Mouse (Mus musculus): ENCODE data around the gene Rbm42. TPM values are rescaled to one million over a fixed set of nuclear protein-coding genes. Genes with fewer than 3 reads are reported as not detected.

Gene Rbm42
- polyA plus RNA-seq, 1 experiment from 2014 or later, result 138 TPM

DNA sequence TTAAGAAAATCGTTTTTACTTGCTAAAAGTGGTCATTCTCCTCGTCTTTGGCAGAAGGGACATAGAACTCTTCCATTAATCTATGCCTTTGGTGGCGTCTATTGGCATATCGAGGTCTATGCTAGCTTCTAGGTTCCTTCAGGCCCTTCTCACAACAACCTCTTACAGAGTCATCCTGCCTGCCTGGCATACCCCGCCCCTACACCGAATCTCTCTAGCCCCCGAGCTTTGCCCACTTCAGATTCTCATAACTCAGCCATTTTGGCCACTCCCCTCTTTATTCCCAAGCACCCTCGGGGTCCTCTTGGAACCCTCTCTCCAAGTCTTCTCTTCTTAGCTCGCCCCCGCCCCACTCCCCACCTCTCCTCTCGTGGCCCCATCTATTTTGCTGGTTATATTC, 15.2 kb upstream of the Rbm42 start:
- H3K9ac ChIP-seq (ENCODE audit: low read length), result peak overlapping the region; percentile 54
- H3K36me3 ChIP-seq (ENCODE audit: control insufficient read depth, insufficient read depth, low read length), result peaks cover 5% of the 10 kb centered on the region
- ATAC-seq (ENCODE audit: low FRiP score) (peak; percentile 45), DNase-seq (ENCODE audit: low spot score, missing footprints) (no peak)
- H3K9me3 ChIP-seq (ENCODE audit: control insufficient read depth, low read length), result no peaks in the 10 kb centered on the region
- peaks cover 6% of the 10 kb centered on the region; the same call in 1 of the 2 replicates for H3K4me1 ChIP-seq (ENCODE audit: control insufficient read depth, insufficient read depth, low read length)
- peak overlapping the region; percentile 57 for H3K4me3 ChIP-seq (ENCODE audit: low read depth, low read length)
- no peak overlapping the region for H3K27ac ChIP-seq (ENCODE audit: low read depth, low read length)
- H3K27me3 ChIP-seq (ENCODE audit: control insufficient read depth, insufficient read depth, low read length), result no peaks in the 10 kb centered on the region
- peak overlapping the region; percentile 78 for H3K4me2 ChIP-seq
- WGBS, result 5% methylated on average over 11 of the region's 11 CpGs

DNA sequence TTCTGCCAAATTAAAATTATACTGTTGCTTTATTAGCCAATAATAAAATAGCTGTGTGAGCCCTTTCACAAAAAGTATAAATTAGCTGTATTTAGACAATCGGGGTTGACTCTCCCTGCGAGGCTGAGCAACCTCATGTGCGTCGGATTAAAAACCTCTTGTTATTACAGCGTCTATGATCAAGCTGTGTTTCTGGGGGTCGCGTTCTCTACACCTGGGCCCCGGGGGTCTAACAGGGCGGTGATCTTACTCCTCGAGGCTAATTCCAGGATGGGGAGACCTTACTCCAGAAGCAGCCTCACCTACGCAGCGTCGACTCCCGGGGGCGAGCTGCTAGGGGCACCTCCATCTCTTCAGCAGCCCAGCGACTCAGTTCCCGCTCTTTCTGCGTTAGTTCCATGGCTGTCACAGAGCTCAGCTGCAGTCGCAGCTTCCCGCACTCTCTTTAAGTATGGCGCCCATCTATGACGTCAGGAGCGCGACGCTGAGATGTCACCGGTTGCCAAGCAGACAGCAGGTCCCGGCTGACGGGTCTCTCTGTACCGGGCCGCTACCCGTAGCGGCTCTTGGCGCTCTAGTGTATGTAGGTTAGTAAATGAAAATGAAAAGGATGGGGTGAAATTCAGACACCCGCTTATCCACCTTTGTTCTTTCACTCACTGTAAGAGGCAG, 14.5 kb upstream of the Rbm42 start, which contains the start of gene Haus5:
Gene Haus5, minus strand, starts transcription at position 466 of the 672 bp plus-strand sequence.
- no peaks in the 10 kb centered on the region for H3K27me3 ChIP-seq (ENCODE audit: control insufficient read depth, insufficient read depth, low read length)
- peaks cover 6% of the 10 kb centered on the region; the same call in 1 of the 2 replicates for H3K4me1 ChIP-seq (ENCODE audit: control insufficient read depth, insufficient read depth, low read length)
- peaks cover 10% of the 10 kb centered on the region for H3K36me3 ChIP-seq (ENCODE audit: control insufficient read depth, insufficient read depth, low read length)
- DNase-seq (ENCODE audit: low spot score, missing footprints) (peak; percentile 99), ATAC-seq (ENCODE audit: low FRiP score) (peak; percentile 95)
- peak within 1 kb of the TSS; percentile 78 for H3K4me2 ChIP-seq
- peak within 1 kb of the TSS; percentile 57 for H3K4me3 ChIP-seq (ENCODE audit: low read depth, low read length)
- H3K9ac ChIP-seq (ENCODE audit: low read length), result peak within 1 kb of the TSS; percentile 54
- WGBS, result under 1% methylated on average over 34 of the region's 34 CpGs
- no peaks in the 10 kb centered on the region for H3K9me3 ChIP-seq (ENCODE audit: control insufficient read depth, low read length)
- no peak within 1 kb of the TSS for H3K27ac ChIP-seq (ENCODE audit: low read depth, low read length)

DNA sequence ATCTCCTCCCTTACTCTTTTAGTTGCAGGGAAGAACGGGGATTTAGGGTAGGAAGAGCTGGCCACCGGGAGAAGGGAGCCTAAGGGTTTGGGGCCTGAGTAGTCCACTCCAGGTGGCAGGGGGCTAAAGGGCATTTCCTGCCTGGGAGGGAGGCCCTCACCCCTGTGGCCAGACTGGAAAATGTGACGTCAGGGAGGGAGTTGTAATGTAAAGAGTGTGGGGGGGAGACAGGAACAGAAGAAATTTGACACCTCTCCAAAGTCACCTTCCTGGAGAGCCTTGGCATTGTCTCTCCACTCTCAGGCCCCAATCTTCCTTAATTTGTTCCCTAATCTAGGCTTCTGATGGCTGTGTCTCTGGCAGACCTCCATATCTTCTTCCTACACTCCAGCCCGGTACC, 11.0 kb downstream of the Rbm42 start:
- Histone ChIP-seq H3K27ac (ENCODE audit: low read depth, low read length) (no peak overlapping the region), H3K4me3 (ENCODE audit: low read depth, low read length) (no peak overlapping the region), H3K9ac (ENCODE audit: low read length) (no peak overlapping the region), H3K4me1 (ENCODE audit: control insufficient read depth, insufficient read depth, low read length) (0 out of 2 replicates have a peak, but pooled peaks cover 4% of the 10 kb centered on the region), H3K36me3 (ENCODE audit: control insufficient read depth, insufficient read depth, low read length) (peaks cover 13% of the 10 kb centered on the region), H3K27me3 (ENCODE audit: control insufficient read depth, insufficient read depth, low read length) (peaks cover 25% of the 10 kb centered on the region), H3K9me3 (ENCODE audit: control insufficient read depth, low read length) (no peaks in the 10 kb centered on the region), H3K4me2 (no peak overlapping the region)
- WGBS, result 30% methylated on average over 4 of the region's 4 CpGs
- ATAC-seq (ENCODE audit: low FRiP score) (no peak), DNase-seq (ENCODE audit: low spot score, missing footprints) (no peak)

DNA sequence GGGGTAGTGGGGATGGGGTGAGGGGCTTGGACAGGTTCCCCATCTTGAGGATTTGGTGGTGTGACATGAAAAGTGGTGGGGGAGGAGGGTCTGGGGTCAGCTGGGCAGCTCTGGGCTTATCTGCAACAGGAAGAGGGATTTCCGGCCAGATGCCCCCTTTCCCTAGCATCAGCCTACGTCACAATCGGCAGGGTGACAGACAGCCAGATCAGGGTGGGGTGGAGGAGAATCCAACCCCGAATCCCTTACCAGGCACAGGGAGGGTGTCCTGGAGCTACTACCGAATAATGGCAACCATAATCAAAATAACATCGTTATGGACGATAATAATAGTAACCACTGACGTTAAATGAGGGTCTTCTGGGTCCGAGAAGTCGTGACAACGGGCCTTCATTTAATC, 13.7 kb downstream of the Rbm42 start:
- Histone ChIP-seq H3K9me3 (ENCODE audit: control insufficient read depth, low read length) (no peaks in the 10 kb centered on the region), H3K9ac (ENCODE audit: low read length) (no peak overlapping the region), H3K4me2 (no peak overlapping the region), H3K36me3 (ENCODE audit: control insufficient read depth, insufficient read depth, low read length) (peaks cover under 1% of the 10 kb centered on the region; the same call in 1 of the 2 replicates), H3K27ac (ENCODE audit: low read depth, low read length) (no peak overlapping the region), H3K4me1 (ENCODE audit: control insufficient read depth, insufficient read depth, low read length) (0 out of 2 replicates have a peak, but pooled peaks cover 4% of the 10 kb centered on the region), H3K27me3 (ENCODE audit: control insufficient read depth, insufficient read depth, low read length) (peaks cover 44% of the 10 kb centered on the region), H3K4me3 (ENCODE audit: low read depth, low read length) (no peak overlapping the region)
- DNase-seq (ENCODE audit: low spot score, missing footprints) (peak; percentile 86), ATAC-seq (ENCODE audit: low FRiP score) (no peak)
- 23% methylated on average over 11 of the region's 11 CpGs for WGBS

- Histone ChIP-seq H3K36me3 (ENCODE audit: control insufficient read depth, insufficient read depth, low read length) (no peaks in the 10 kb centered on the region), H3K4me2 (peak within 1 kb of the TSS; percentile 16), H3K4me1 (ENCODE audit: control insufficient read depth, insufficient read depth, low read length) (0 out of 2 replicates have a peak, but pooled peaks cover 4% of the 10 kb centered on the region), H3K27me3 (ENCODE audit: control insufficient read depth, insufficient read depth, low read length) (peaks cover 46% of the 10 kb centered on the region), H3K9me3 (ENCODE audit: control insufficient read depth, low read length) (no peaks in the 10 kb centered on the region), H3K4me3 (ENCODE audit: low read depth, low read length) (0 out of 2 replicates have a peak within 1 kb of the TSS, but pooled peaks have one; percentile 10), H3K9ac (ENCODE audit: low read length) (no peak within 1 kb of the TSS), H3K27ac (ENCODE audit: low read depth, low read length) (no peak within 1 kb of the TSS)
- no peak for DNase-seq (ENCODE audit: low spot score, missing footprints)
- no peak for ATAC-seq (ENCODE audit: low FRiP score)
- 3% methylated on average over 5 of the region's 5 CpGs for WGBS
Measured at GRCm38 (mm10) chr7:30635752-30636151, 14.4 kb downstream of the Rbm42 start, which contains the start of gene Etv2. TSS of gene Etv2 (minus strand) at chr7:30635852.

DNA sequence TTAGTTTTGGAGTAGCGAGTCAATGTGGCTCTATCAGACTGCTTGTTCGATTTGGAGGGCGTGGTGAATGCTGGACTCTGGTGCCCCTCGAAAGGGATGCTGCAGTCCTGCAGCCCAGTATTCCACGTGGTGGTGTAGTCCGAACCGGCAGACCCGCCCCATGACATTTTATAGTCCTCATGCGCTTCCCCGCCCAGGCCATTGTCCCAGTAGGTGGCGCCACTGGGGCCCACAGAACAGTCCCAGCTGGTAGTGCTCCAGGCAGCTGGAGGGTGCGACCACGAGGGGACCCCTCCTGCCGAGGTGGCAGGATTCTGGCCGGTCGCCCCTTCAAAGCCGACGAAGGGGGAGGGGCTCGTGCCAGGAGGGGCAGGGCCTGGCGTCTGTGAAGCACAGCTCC, 15.5 kb downstream of the Rbm42 start:
- H3K4me2 ChIP-seq, result peak overlapping the region; percentile 16
- no peak overlapping the region for H3K27ac ChIP-seq (ENCODE audit: low read depth, low read length)
- ATAC-seq (ENCODE audit: low FRiP score) (peak; percentile 73), DNase-seq (ENCODE audit: low spot score, missing footprints) (peak; percentile 96)
- H3K4me3 ChIP-seq (ENCODE audit: low read depth, low read length), result 0 out of 2 replicates have a peak overlapping the region, but pooled peaks have one; percentile 10
- H3K27me3 ChIP-seq (ENCODE audit: control insufficient read depth, insufficient read depth, low read length), result peaks cover 46% of the 10 kb centered on the region
- no peak overlapping the region for H3K9ac ChIP-seq (ENCODE audit: low read length)
- WGBS, result 0% methylated on average over 20 of the region's 20 CpGs
- H3K4me1 ChIP-seq (ENCODE audit: control insufficient read depth, insufficient read depth, low read length), result 0 out of 2 replicates have a peak, but pooled peaks cover 4% of the 10 kb centered on the region
- H3K9me3 ChIP-seq (ENCODE audit: control insufficient read depth, low read length), result no peaks in the 10 kb centered on the region
- H3K36me3 ChIP-seq (ENCODE audit: control insufficient read depth, insufficient read depth, low read length), result no peaks in the 10 kb centered on the region

DNA sequence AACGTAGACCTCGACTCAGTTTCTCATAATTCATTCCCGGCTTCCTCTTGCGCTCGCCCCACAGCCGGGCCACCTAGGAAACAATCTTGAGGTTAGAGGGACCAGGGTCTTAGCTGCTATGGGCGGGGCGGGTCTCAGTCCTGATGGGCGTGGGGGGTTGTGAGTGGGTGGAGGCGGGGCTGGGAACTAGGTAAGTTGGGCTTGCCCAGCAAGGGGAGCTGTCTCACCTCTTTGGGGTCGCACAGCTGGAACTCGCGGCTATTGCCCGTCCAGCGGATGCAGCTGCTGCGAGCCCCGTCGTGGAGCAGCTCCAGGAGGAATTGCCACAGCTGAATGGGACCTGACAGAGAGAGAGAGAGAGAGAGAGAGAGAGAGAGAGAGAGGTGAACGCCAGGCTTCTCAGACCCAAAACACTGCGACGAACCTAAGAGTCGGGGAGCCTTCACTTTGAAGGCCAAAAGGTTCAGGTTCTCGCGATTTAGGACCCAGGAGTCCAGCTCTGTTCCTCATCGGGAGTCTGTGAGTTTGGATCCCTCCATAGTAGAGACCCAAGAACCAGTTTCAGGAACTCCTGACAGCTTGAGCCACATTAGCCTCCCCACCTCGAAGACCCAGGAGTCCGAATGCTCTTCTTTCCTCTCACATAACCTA, 16.2 kb downstream of the Rbm42 start:
- 6% methylated on average over 27 of the region's 27 CpGs for WGBS
- peaks cover 48% of the 10 kb centered on the region for H3K27me3 ChIP-seq (ENCODE audit: control insufficient read depth, insufficient read depth, low read length)

GRCm38 (mm10) chr7:30629013-30629412, 21.1 kb downstream of the Rbm42 start:
- no peak for ATAC-seq (ENCODE audit: low FRiP score)
- H3K9me3 ChIP-seq (ENCODE audit: control insufficient read depth, low read length), result no peaks in the 10 kb centered on the region
- peaks cover 6% of the 10 kb centered on the region for H3K4me1 ChIP-seq (ENCODE audit: control insufficient read depth, insufficient read depth, low read length)
- H3K4me2 ChIP-seq, result no peak overlapping the region
- no peak overlapping the region for H3K9ac ChIP-seq (ENCODE audit: low read length)
- H3K36me3 ChIP-seq (ENCODE audit: control insufficient read depth, insufficient read depth, low read length), result no peaks in the 10 kb centered on the region
- no peak for DNase-seq (ENCODE audit: low spot score, missing footprints)
- H3K27ac ChIP-seq (ENCODE audit: low read depth, low read length), result no peak overlapping the region
- H3K4me3 ChIP-seq (ENCODE audit: low read depth, low read length), result no peak overlapping the region
- H3K27me3 ChIP-seq (ENCODE audit: control insufficient read depth, insufficient read depth, low read length), result peaks cover 23% of the 10 kb centered on the region

More for the DNA sequence above, 16.2 kb downstream of the Rbm42 start:
- ATAC-seq (ENCODE audit: low FRiP score) (no peak; the same call in 1 of the 2 replicates), DNase-seq (ENCODE audit: low spot score, missing footprints) (peak; percentile 85)
- Histone ChIP-seq H3K4me2 (no peak overlapping the region), H3K27ac (ENCODE audit: low read depth, low read length) (no peak overlapping the region), H3K4me3 (ENCODE audit: low read depth, low read length) (no peak overlapping the region), H3K4me1 (ENCODE audit: control insufficient read depth, insufficient read depth, low read length) (0 out of 2 replicates have a peak, but pooled peaks cover 4% of the 10 kb centered on the region), H3K9me3 (ENCODE audit: control insufficient read depth, low read length) (no peaks in the 10 kb centered on the region), H3K36me3 (ENCODE audit: control insufficient read depth, insufficient read depth, low read length) (no peaks in the 10 kb centered on the region), H3K9ac (ENCODE audit: low read length) (no peak overlapping the region)

DNA sequence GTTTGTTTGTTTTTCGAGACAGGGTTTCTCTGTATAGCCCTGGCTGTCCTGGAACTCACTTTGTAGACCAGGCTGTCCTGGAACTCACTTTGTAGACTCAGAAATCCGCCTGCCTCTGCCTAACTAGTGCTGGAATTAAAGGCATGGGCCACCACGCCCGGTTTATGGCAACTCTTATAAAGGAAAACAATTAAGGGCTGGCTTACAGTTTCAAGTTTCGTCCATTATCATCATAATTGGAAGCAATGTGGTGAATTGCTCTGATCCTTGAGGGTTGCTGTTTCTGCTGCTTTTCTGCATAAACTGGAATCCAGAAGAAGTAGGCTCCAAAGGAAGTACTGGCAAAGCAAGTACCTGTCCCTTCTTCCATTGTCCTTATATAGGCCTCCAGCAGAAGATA, 23.5 kb downstream of the Rbm42 start:
- Histone ChIP-seq H3K36me3 (ENCODE audit: control insufficient read depth, insufficient read depth, low read length) (peaks cover 8% of the 10 kb centered on the region), H3K4me2 (no peak overlapping the region), H3K9ac (ENCODE audit: low read length) (no peak overlapping the region), H3K27ac (ENCODE audit: low read depth, low read length) (no peak overlapping the region), H3K4me1 (ENCODE audit: control insufficient read depth, insufficient read depth, low read length) (peaks cover 6% of the 10 kb centered on the region), H3K4me3 (ENCODE audit: low read depth, low read length) (peak overlapping the region; percentile 62), H3K9me3 (ENCODE audit: control insufficient read depth, low read length) (no peaks in the 10 kb centered on the region), H3K27me3 (ENCODE audit: control insufficient read depth, insufficient read depth, low read length) (peaks cover 5% of the 10 kb centered on the region; the same call in 1 of the 2 replicates)
- DNase-seq (ENCODE audit: low spot score, missing footprints) (no peak), ATAC-seq (ENCODE audit: low FRiP score) (0 out of 2 replicates have a peak, but pooled peaks have one; percentile 6)
- whole genome bisulfite sequencing, result 85% methylated on average over 5 of the region's 5 CpGs
